Mouse (Mus musculus) liver, embryonic 14.5 days (tissue): ENCODE results near the gene Popdc3. TPM values are rescaled to one million over a fixed set of nuclear protein-coding genes. Genes with fewer than 3 reads are reported as not detected.
A peak's percentile ranks its signal among the peaks of the same experiment; 100 is the strongest.

Source experiments
- ATAC-seq: fragments of 200-750 bp; cut with Nextera tagmentation; 2 replicates; pipeline ENCODE4 v1.8.0; 2017; ENCODE audit warnings: moderate number of reproducible peaks, mild to moderate bottlenecking, moderate library complexity; ENCODE audit not compliant: insufficient read depth
- DNase-seq, 3 experiments: peaks; one replicate each; pipeline ENCODE4 v3.0.0-alpha.2; 2012 to 2013; ENCODE audit warnings: low read depth in 3 of 3, low spot score in 3 of 3
- H3K27ac ChIP-seq: fragments of 300-500 bp; sonication (generic); 2 replicates; pipeline ENCODE4 v1.5.1; 2014; ENCODE audit warnings: moderate library complexity, mild to moderate bottlenecking, control low read depth, inconsistent platforms
- H3K27me3 ChIP-seq: fragments of 300-500 bp; sonication (generic); 2 replicates; pipeline ENCODE4 v1.6.1; 2014; ENCODE audit warnings: mild to moderate bottlenecking, low read length, moderate library complexity; ENCODE audit not compliant: control insufficient read depth, insufficient read depth
- H3K36me3 ChIP-seq: fragments of 300-500 bp; sonication (generic); replicated peaks from 2 replicates; pipeline ENCODE4 v1.6.1; 2014; ENCODE audit warnings: low read depth; ENCODE audit not compliant: control insufficient read depth, insufficient read depth
- H3K4me1 ChIP-seq, 2 experiments: fragments of 200-500 bp in 1 of 2; fragments of 300-500 bp in 1 of 2; sonication (generic) in 1 of 2; replicated peaks; 2 replicates each; pipeline ENCODE4 v1.6.1; 2012 to 2014; ENCODE audit warnings: antibody characterized with exemption in 1 of 2, inconsistent platforms in 1 of 2, low read length in 1 of 2; ENCODE audit not compliant: control insufficient read depth in 2 of 2, insufficient read depth in 2 of 2
- H3K4me2 ChIP-seq: fragments of 300-500 bp; sonication (generic); 2 replicates; pipeline ENCODE4 v1.6.1; 2014; ENCODE audit warnings: low read depth, mild to moderate bottlenecking, control low read depth, moderate library complexity
- H3K4me3 ChIP-seq, 2 experiments: fragments of 200-500 bp in 1 of 2; fragments of 300-500 bp in 1 of 2; sonication (generic) in 1 of 2; 2 replicates each; pipeline ENCODE4 v1.5.1; 2012 to 2014; ENCODE audit warnings: low read depth in 2 of 2, low read length in 2 of 2, mild to moderate bottlenecking in 2 of 2, control low read depth in 1 of 2, inconsistent platforms in 1 of 2, moderate library complexity in 1 of 2; ENCODE audit not compliant: insufficient read depth in 1 of 2
- H3K9ac ChIP-seq: fragments of 300-500 bp; sonication (generic); replicated peaks from 2 replicates; pipeline ENCODE4 v1.6.1; 2014; ENCODE audit warnings: mild to moderate bottlenecking, control low read depth, moderate library complexity
- H3K9me3 ChIP-seq: fragments of 300-500 bp; sonication (generic); 2 replicates; pipeline ENCODE4 v1.6.1; 2016; ENCODE audit warnings: low read length, mixed read lengths; ENCODE audit not compliant: control insufficient read depth
- CTCF ChIP-seq: IDR thresholded peaks from 2 replicates; pipeline ENCODE4 v1.5.1; 2016; ENCODE audit warnings: antibody characterized with exemption, low read depth, control low read depth
- EP300 ChIP-seq: IDR thresholded peaks from 2 replicates; pipeline ENCODE4 v1.6.1; 2016; ENCODE audit warnings: antibody characterized with exemption, low read depth
- WGBS: fragments of 180-500 bp; shearing (Covaris S2); extraction: QIAGEN DNeasy Blood & Tissue Kit; methylation state at CpG from one replicate; pipeline ENCODE4 v1.1.7; 2014; ENCODE audit not compliant: insufficient replicate concordance; 5-methylcytosine and 5-hydroxymethylcytosine counted together
- polyA plus RNA-seq, 2 experiments: library from polyadenylated mRNA; depleted of rRNA in 1 of 2; stranded (reverse) in 1 of 2; unstranded in 1 of 2; fragments of >200 nt; fragmentation: Nextera tagmentation in 1 of 2; extraction: Ambion mirVana in 1 of 2; gene quantifications; 2 replicates each; pipeline versions ENCODE4 v1.2.1 to v1.2.3; 2012 to 2014

The Popdc3 gene
- polyA plus RNA-seq, 2 experiments: 0.03 TPM; not detected in 1

GRCm38 (mm10) chr10:45366987-45367705 lies 189.2 kb downstream of the Popdc3 start:
- no peak for DNase-seq
- Histone ChIP-seq H3K4me1 (no peaks in the 10 kb centered on the region), H3K9ac (no peak overlapping the region), H3K9me3 (no peaks in the 10 kb centered on the region), H3K36me3 (no peaks in the 10 kb centered on the region), H3K4me3 (no peak overlapping the region), H3K4me2 (no peak overlapping the region), H3K27ac (no peak overlapping the region), H3K27me3 (no peaks in the 10 kb centered on the region)
- no peak for ATAC-seq
- 62% methylated on average over 17 of the region's 17 CpGs for WGBS
- TF ChIP-seq EP300 (no peak), CTCF (peak; percentile 43)

Other genes with a start within 250 kb of the Popdc3 start
- 3.7 and 4.6 TPM in 2 replicates for gene Prep, start 110.9 kb upstream of the Popdc3 start, polyA plus RNA-seq (2012; rRNA removed)
- gene Prep, start 110.9 kb upstream of the Popdc3 start, polyA plus RNA-seq (2014; fragmentation: Nextera tagmentation; extraction: Ambion mirVana): 6.7 and 7.1 TPM in 2 replicates
- gene Bves, start 157.7 kb downstream of the Popdc3 start, polyA plus RNA-seq (2012; rRNA removed): 0.02 TPM in 2 replicates
- gene Bves, start 157.7 kb downstream of the Popdc3 start, polyA plus RNA-seq (2014; fragmentation: Nextera tagmentation; extraction: Ambion mirVana): 0.09 TPM in 1 of 2 replicates, not detected in the other